Mouse (Mus musculus): ENCODE measurements around the gene Hpcal4. TPM values are rescaled to one million over a fixed set of nuclear protein-coding genes. Genes with fewer than 3 reads are reported as not detected.
"Not testable (repeated sequence)": the region's sequence is repeated elsewhere in the genome, so short reads cannot be mapped to it uniquely, and the experiment has no call there.

Hpcal4 gene
- polyA plus RNA-seq (2015; fragmentation: Nextera tagmentation; extraction: Ambion mirVana), result 3.9 and 4.5 TPM in 2 replicates

- peak within 1 kb of the TSS; percentile 40 for H3K27ac ChIP-seq
- H3K9ac ChIP-seq, result peak within 1 kb of the TSS; percentile 28; the same call in 1 of the 2 replicates
- peaks cover 41% of the 10 kb centered on the region for H3K27me3 ChIP-seq (replicated peaks)
- no peaks in the 10 kb centered on the region for H3K36me3 ChIP-seq
- 1% methylated on average over 44 of the region's 44 CpGs for WGBS
- H3K4me3 ChIP-seq (replicated peaks), result peak within 1 kb of the TSS; percentile 42
- ATAC-seq, result peak; percentile 73
- H3K4me1 ChIP-seq (replicated peaks), result peaks cover 12% of the 10 kb centered on the region
- peak within 1 kb of the TSS; percentile 79 for H3K4me2 ChIP-seq (replicated peaks)
- no peaks in the 10 kb centered on the region for H3K9me3 ChIP-seq
Observed at GRCm38 (mm10) chr4:123182328-123183238, at the start of gene Hpcal4. TSS of gene Hpcal4 (plus strand) at chr4:123183227.

- Histone ChIP-seq H3K9ac (no peak overlapping the region), H3K27me3 (replicated peaks) (no peaks in the 10 kb centered on the region), H3K27ac (no peak overlapping the region), H3K9me3 (no peaks in the 10 kb centered on the region), H3K4me3 (replicated peaks) (no peak overlapping the region), H3K36me3 (peaks cover 22% of the 10 kb centered on the region), H3K4me2 (replicated peaks) (no peak overlapping the region), H3K4me1 (replicated peaks) (peaks cover 10% of the 10 kb centered on the region)
- 84% methylated on average over 3 of the region's 3 CpGs for WGBS
- no peak for ATAC-seq
Observed at GRCm38 (mm10) chr4:123137551-123137950, 45.5 kb upstream of the Hpcal4 start.

GRCm38 (mm10) chr4:123139513-123140154 lies 43.4 kb upstream of the Hpcal4 start, which contains the start of gene Ppie:
TSS of gene Ppie (minus strand) at chr4:123139951.
- peaks cover 10% of the 10 kb centered on the region for H3K36me3 ChIP-seq
- H3K27me3 ChIP-seq (replicated peaks), result no peaks in the 10 kb centered on the region
- H3K9me3 ChIP-seq, result no peaks in the 10 kb centered on the region
- peak within 1 kb of the TSS; percentile 60 for H3K9ac ChIP-seq
- H3K4me1 ChIP-seq (replicated peaks), result peaks cover 10% of the 10 kb centered on the region
- H3K27ac ChIP-seq, result peak within 1 kb of the TSS; percentile 92
- WGBS, result under 1% methylated on average over 34 of the region's 34 CpGs
- ATAC-seq, result peak; percentile 99
- H3K4me3 ChIP-seq (replicated peaks), result peak within 1 kb of the TSS; percentile 69
- H3K4me2 ChIP-seq (replicated peaks), result peak within 1 kb of the TSS; percentile 85

GRCm38 (mm10) chr4:123147446-123148150 lies 35.4 kb upstream of the Hpcal4 start:
- no peak for ATAC-seq
- Histone ChIP-seq H3K36me3 (no peaks in the 10 kb centered on the region), H3K27ac (no peak overlapping the region), H3K27me3 (replicated peaks) (no peaks in the 10 kb centered on the region), H3K9ac (no peak overlapping the region), H3K4me1 (replicated peaks) (no peaks in the 10 kb centered on the region), H3K4me3 (replicated peaks) (no peak overlapping the region), H3K9me3 (no peaks in the 10 kb centered on the region), H3K4me2 (replicated peaks) (no peak overlapping the region)
- 73% methylated on average over 5 of the region's 5 CpGs for WGBS

GRCm38 (mm10) chr4:123152003-123152402 lies 31.0 kb upstream of the Hpcal4 start:
- H3K27me3 ChIP-seq (replicated peaks), result no peaks in the 10 kb centered on the region
- no peaks in the 10 kb centered on the region for H3K9me3 ChIP-seq
- H3K27ac ChIP-seq, result no peak overlapping the region
- 76% methylated on average over 4 of the region's 4 CpGs for WGBS
- no peak overlapping the region for H3K9ac ChIP-seq
- no peaks in the 10 kb centered on the region for H3K4me1 ChIP-seq (replicated peaks)
- H3K36me3 ChIP-seq, result no peaks in the 10 kb centered on the region
- H3K4me3 ChIP-seq (replicated peaks), result no peak overlapping the region
- ATAC-seq, result no peak
- H3K4me2 ChIP-seq (replicated peaks), result no peak overlapping the region

GRCm38 (mm10) chr4:123152976-123153375 lies 30.1 kb upstream of the Hpcal4 start:
- no peaks in the 10 kb centered on the region for H3K9me3 ChIP-seq
- H3K4me2 ChIP-seq (replicated peaks), result no peak overlapping the region
- no peak overlapping the region for H3K9ac ChIP-seq
- WGBS, result 51% methylated on average over 5 of the region's 5 CpGs
- no peaks in the 10 kb centered on the region for H3K4me1 ChIP-seq (replicated peaks)
- no peak for ATAC-seq
- H3K36me3 ChIP-seq, result no peaks in the 10 kb centered on the region
- H3K4me3 ChIP-seq (replicated peaks), result no peak overlapping the region
- no peak overlapping the region for H3K27ac ChIP-seq
- H3K27me3 ChIP-seq (replicated peaks), result no peaks in the 10 kb centered on the region

GRCm38 (mm10) chr4:123155004-123155403 lies 28.0 kb upstream of the Hpcal4 start:
- 17% methylated on average over 4 of the region's 4 CpGs for WGBS
- peak; percentile 80 for ATAC-seq
- Histone ChIP-seq H3K27ac (no peak overlapping the region), H3K4me2 (replicated peaks) (no peak overlapping the region), H3K9ac (no peak overlapping the region), H3K36me3 (no peaks in the 10 kb centered on the region), H3K4me1 (replicated peaks) (no peaks in the 10 kb centered on the region), H3K4me3 (replicated peaks) (no peak overlapping the region), H3K27me3 (replicated peaks) (no peaks in the 10 kb centered on the region), H3K9me3 (no peaks in the 10 kb centered on the region)

GRCm38 (mm10) chr4:123155427-123155826 lies 27.6 kb upstream of the Hpcal4 start:
- no peaks in the 10 kb centered on the region for H3K36me3 ChIP-seq
- H3K27ac ChIP-seq, result no peak overlapping the region
- no peak overlapping the region for H3K4me2 ChIP-seq (replicated peaks)
- H3K4me3 ChIP-seq (replicated peaks), result no peak overlapping the region
- no peak overlapping the region for H3K9ac ChIP-seq
- no peaks in the 10 kb centered on the region for H3K27me3 ChIP-seq (replicated peaks)
- H3K9me3 ChIP-seq, result no peaks in the 10 kb centered on the region
- no peaks in the 10 kb centered on the region for H3K4me1 ChIP-seq (replicated peaks)
- 55% methylated on average over 2 of the region's 2 CpGs for WGBS
- ATAC-seq, result peak; percentile 95

GRCm38 (mm10) chr4:123155840-123156239 lies 27.2 kb upstream of the Hpcal4 start:
- no peaks in the 10 kb centered on the region for H3K9me3 ChIP-seq
- ATAC-seq, result peak; percentile 51
- no peak overlapping the region for H3K4me3 ChIP-seq (replicated peaks)
- H3K9ac ChIP-seq, result no peak overlapping the region
- no peak overlapping the region for H3K27ac ChIP-seq
- H3K4me2 ChIP-seq (replicated peaks), result no peak overlapping the region
- H3K27me3 ChIP-seq (replicated peaks), result no peaks in the 10 kb centered on the region
- no peaks in the 10 kb centered on the region for H3K4me1 ChIP-seq (replicated peaks)
- H3K36me3 ChIP-seq, result no peaks in the 10 kb centered on the region

GRCm38 (mm10) chr4:123160571-123160970 lies 22.5 kb upstream of the Hpcal4 start:
- no peaks in the 10 kb centered on the region for H3K27me3 ChIP-seq (replicated peaks)
- H3K4me2 ChIP-seq (replicated peaks), result no peak overlapping the region
- no peaks in the 10 kb centered on the region for H3K9me3 ChIP-seq
- H3K36me3 ChIP-seq, result no peaks in the 10 kb centered on the region
- no peak overlapping the region for H3K9ac ChIP-seq
- H3K27ac ChIP-seq, result no peak overlapping the region
- no peak overlapping the region for H3K4me3 ChIP-seq (replicated peaks)
- 75% methylated on average over 6 of the region's 6 CpGs for WGBS
- H3K4me1 ChIP-seq (replicated peaks), result peaks cover 5% of the 10 kb centered on the region
- ATAC-seq, result no peak

- H3K27me3 ChIP-seq (replicated peaks); ATAC-seq; H3K4me2 ChIP-seq (replicated peaks); H3K9ac ChIP-seq; H3K9me3 ChIP-seq; H3K36me3 ChIP-seq; H3K4me3 ChIP-seq (replicated peaks); H3K4me1 ChIP-seq (replicated peaks); H3K27ac ChIP-seq: not testable (repeated sequence)
- 67% methylated on average over 3 of the region's 3 CpGs for WGBS
Observed at GRCm38 (mm10) chr4:123161251-123161650, 21.8 kb upstream of the Hpcal4 start.

- H3K4me3 ChIP-seq (replicated peaks), result no peak overlapping the region; the same call in 1 of the 2 replicates
- no peak overlapping the region for H3K27ac ChIP-seq
- no peaks in the 10 kb centered on the region for H3K36me3 ChIP-seq
- H3K4me2 ChIP-seq (replicated peaks), result peak overlapping the region; percentile 48
- 8% methylated on average over 15 of the region's 15 CpGs for WGBS
- H3K27me3 ChIP-seq (replicated peaks), result no peaks in the 10 kb centered on the region
- peaks cover 5% of the 10 kb centered on the region for H3K4me1 ChIP-seq (replicated peaks)
- H3K9ac ChIP-seq, result no peak overlapping the region
- no peaks in the 10 kb centered on the region for H3K9me3 ChIP-seq
- ATAC-seq, result peak; percentile 31
Observed at GRCm38 (mm10) chr4:123162305-123162917, 20.6 kb upstream of the Hpcal4 start.

All from intestine, embryonic 15.5 days (tissue).